Mouse (Mus musculus): ENCODE data around the gene Akt1s1.

Gene Akt1s1

GRCm38 (mm10) chr7:44826771-44827170, 22.0 kb upstream of the Akt1s1 start:
- no peak for DNase-seq (ENCODE audit: low spot score)

DNA sequence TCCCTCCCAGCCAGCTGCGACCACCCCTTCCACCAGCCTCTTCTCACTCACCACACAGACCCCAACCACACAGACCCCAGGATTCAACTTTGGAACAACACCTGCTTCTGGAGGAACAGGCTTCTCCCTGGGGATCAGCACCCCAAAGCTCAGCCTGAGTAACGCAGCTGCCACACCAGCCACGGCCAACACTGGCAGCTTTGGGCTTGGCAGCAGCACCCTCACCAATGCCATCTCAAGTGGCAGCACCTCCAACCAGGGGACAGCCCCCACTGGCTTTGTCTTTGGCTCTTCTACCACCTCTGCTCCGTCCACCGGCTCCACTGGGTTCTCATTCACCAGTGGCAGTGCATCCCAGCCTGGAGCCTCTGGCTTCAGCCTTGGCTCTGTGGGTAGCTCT, 20.1 kb upstream of the Akt1s1 start:
- DNase-seq (ENCODE audit: low spot score) = no peak

DNA sequence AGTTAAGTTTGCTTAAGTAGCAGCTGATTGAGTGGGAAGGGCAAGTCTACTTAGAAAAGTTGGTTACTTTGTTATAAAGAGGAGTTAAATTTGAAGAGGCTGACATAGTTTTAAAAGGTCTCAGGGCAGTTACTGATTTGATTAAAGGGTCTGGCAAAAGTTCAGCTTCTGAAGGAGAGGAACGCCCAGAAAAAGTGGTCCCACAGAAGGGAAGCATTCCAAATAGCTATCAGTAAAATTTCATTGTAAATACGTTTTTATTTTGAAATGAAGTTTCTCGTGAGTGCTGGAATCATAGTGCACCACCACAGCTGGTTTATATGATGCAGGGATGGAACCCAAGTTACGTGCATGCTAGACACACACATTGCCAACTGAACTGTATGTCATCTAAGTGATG, 16.0 kb upstream of the Akt1s1 start:
- no peak for DNase-seq (ENCODE audit: low spot score)

GRCm38 (mm10) chr7:44835373-44836015, 13.3 kb upstream of the Akt1s1 start:
- no peak for DNase-seq (ENCODE audit: low spot score)

GRCm38 (mm10) chr7:44836016-44836404, 12.8 kb upstream of the Akt1s1 start:
- DNase-seq (ENCODE audit: low spot score) = no peak

- DNase-seq (ENCODE audit: low spot score) = no peak
Measured at GRCm38 (mm10) chr7:44836423-44837053, 12.3 kb upstream of the Akt1s1 start.

GRCm38 (mm10) chr7:44838073-44838472, 10.7 kb upstream of the Akt1s1 start:
- DNase-seq (ENCODE audit: low spot score) = no peak

DNA sequence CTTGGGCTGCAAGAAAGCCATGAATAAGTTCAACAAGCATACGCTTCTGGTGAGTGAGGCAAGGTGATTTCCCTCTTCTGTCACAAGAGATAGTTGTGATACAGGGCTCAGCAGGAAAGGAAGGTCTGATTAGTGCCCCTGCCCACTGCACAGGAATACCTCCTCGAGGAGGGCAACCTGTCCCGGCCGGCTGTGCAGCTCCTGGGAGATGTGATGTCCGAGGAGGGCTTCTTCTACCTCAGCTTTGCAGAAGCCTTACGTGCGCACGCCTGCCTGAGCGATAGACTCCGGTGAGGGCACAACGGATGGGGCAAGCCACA, 9.7 kb upstream of the Akt1s1 start:
- DNase-seq (ENCODE audit: low spot score) = no peak

GRCm38 (mm10) chr7:44839491-44840191, 9.2 kb upstream of the Akt1s1 start:
- DNase-seq (ENCODE audit: low spot score) = peak; percentile 55

GRCm38 (mm10) chr7:44840426-44840825, 8.4 kb upstream of the Akt1s1 start:
- DNase-seq (ENCODE audit: low spot score) = no peak

- no peak for DNase-seq (ENCODE audit: low spot score)
Measured at GRCm38 (mm10) chr7:44841825-44842463, 6.8 kb upstream of the Akt1s1 start.

DNA sequence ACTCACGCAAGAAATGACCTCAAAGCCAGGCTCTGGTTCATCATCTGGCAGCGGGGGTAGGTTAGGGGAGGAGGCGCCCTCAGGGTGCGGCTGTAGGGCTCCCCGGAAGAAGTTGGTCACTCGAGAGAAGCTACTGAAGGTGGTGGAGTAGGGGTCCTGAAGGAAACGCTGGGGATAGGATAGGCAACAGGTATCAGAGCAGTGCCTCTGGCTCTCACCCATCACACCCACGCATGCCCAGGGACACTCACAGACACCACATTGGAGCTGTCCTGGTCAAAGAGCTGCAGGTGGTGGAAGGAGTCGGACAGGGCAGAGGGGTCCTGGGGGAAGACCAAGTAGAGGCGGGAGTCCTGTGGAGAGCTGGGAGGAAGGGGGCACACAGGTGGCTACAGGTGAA, 3.8 kb upstream of the Akt1s1 start:
- no peak for DNase-seq (ENCODE audit: low spot score)

GRCm38 (mm10) chr7:44846804-44847203, 2.0 kb upstream of the Akt1s1 start:
- DNase-seq (ENCODE audit: low spot score) = no peak

DNA sequence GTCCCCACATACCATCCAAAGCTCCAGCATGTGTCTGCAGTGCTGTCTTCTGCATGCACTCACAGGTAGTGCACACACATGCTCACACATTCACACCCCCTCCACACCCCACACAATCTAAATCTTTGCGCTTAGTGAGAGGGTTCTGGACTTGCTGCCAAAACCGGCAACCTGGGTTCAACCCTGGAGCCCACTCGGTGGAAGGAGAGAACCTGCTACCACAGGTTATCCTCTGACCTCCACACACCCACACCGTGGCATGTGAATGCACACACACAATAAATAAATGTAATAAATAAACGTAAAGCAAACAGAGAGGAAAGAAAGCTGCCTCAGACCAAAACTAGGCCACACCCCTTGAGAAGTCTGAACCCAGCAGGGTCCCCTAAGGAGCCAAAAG, 1.0 kb upstream of the Akt1s1 start:
- no peak for DNase-seq (ENCODE audit: low spot score)

DNA sequence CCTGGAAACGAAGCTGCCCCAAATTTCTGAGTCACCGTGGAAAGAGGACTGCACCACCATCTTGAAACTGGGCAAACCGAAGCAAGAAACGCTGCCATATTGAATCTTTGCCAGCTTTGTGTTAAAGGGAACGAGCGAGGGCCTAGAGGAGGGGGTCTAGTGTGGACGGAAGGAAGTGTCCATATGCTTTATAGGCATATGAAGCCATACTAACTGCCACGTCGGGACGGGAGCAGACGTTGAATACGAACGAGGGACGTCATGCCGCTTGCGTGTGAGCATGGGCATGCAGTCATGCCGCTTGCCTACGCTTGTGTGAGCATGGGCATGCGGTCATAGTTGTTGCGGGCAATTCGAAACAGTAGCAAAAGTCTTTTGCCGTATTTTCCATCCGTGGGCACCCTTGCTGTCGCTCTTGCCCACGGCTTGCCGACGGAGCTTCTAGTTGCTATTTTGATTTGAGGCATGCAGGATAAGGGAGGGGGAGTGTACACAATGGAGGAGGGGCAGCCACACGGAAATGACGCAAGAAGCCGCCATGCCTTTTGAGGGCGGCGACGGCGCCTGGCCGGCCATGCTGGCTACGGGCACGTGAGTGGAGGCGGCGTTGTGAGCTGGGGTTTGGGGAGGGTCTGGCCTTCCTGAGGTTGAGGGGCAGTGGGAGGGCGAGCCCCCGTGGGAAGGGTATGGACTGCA, 773 bp downstream of the Akt1s1 start:
- DNase-seq (ENCODE audit: low spot score) = peak; percentile 94

DNA sequence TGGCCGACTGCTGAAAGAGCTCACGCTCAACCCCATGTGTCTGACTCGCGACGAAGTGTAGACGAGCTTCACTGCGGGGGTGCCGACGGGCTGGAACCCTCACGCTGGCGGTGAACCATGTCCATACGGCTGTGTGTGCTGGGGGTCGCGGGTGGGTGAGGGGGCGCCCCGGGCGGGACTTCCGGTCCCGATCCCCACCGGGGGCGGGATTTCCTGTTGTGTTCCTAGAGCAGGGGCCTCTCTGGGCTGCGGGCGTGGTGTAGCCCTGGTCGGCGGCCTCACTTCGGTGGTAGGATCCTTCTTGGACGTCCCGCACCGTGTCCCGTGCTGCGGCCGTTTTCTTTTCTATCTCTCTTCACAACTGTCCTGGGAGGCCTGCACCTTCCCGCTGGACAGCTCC, 1.4 kb downstream of the Akt1s1 start:
- peak; percentile 91 for DNase-seq (ENCODE audit: low spot score)

- no peak for DNase-seq (ENCODE audit: low spot score)
Measured at GRCm38 (mm10) chr7:44850789-44851624, 2.2 kb downstream of the Akt1s1 start.

- no peak for DNase-seq (ENCODE audit: low spot score)
Measured at GRCm38 (mm10) chr7:44851625-44852234, 2.9 kb downstream of the Akt1s1 start.

DNA sequence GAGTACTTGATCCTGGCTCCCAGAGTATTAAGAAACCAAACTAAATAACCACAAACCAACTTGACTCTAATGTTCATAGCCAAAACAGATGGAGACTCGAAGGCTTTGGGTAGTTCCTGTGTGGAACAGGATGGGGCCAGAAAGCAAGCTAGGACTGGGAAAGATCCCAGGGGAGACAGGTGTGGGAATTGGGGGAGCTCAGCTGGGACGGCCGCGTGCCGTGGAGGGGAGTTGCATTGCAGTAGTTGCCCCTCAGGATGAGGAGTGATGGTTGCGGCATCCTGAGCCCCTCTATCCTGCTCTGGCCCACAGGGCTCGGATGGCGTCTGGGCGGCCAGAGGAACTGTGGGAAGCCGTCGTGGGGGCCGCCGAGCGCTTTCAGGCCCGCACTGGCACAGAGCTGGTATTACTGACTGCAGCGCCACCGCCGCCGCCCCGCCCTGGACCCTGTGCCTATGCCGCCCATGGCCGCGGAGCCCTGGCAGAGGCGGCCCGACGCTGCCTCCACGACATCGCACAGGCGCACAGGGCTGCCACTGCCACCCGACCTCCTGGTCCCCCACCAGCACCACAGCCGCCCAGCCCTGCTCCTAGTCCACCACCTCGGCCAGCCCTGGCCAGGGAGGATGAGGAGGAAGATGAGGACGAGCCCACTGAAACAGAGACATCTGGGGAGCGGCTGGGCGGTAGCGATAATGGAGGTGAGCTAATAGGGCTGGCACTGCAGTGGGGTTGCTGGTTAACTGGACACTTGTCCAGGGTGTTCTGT, 3.7 kb downstream of the Akt1s1 start:
- DNase-seq (ENCODE audit: low spot score) = no peak

- DNase-seq (ENCODE audit: low spot score) = no peak
Measured at GRCm38 (mm10) chr7:44853065-44853464, 4.3 kb downstream of the Akt1s1 start.
